Mouse (Mus musculus) frontal cortex, adult 2 months (tissue): ENCODE measurements around the gene Clec10a. TPM values are rescaled to one million over a fixed set of nuclear protein-coding genes. Genes with fewer than 3 reads are reported as not detected.

Experiments
- DNase-seq, 2 experiments: peaks; one replicate each; pipeline ENCODE4 v3.0.0; 2022; ENCODE audit warnings: low spot score in 1 of 2; ENCODE audit errors: extremely low spot score in 1 of 2
- polyA plus RNA-seq: library from polyadenylated mRNA; depleted of rRNA; stranded (reverse); fragments of >200 nt; gene quantifications from 2 replicates; pipeline ENCODE4 v1.2.3, GENCODE M21; 2012; rRNA removed

The Clec10a gene
- polyA plus RNA-seq, 1 experiment: 2.4 TPM

GRCm38 (mm10) chr11:70214856-70215209, 58.8 kb downstream of the Clec10a start:
- DNase-seq: no peak

- no peak for DNase-seq
Observed at GRCm38 (mm10) chr11:70215301-70215700, 59.3 kb downstream of the Clec10a start.

DNA sequence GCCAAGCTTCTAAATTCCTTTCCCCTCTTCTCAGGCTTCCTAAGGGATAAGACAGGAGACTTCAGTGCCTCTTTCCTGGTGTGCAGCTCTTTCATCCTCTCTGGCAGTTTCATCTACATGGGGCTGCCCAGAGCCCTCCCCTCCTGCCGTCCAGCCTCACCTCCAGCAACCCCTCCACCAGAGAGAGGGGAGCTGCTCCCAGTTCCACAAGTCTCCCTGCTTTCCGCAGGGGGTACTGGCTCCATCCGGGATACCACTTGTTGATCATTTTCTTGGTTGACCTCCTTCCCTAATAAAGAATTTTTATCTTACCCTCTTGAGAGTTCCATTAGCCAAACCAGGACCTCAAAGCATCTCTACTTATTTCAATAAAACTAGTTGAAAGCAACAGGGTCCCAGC, 60.1 kb downstream of the Clec10a start:
- DNase-seq: no peak

GRCm38 (mm10) chr11:70218039-70218438, 62.0 kb downstream of the Clec10a start:
- no peak for DNase-seq

DNA sequence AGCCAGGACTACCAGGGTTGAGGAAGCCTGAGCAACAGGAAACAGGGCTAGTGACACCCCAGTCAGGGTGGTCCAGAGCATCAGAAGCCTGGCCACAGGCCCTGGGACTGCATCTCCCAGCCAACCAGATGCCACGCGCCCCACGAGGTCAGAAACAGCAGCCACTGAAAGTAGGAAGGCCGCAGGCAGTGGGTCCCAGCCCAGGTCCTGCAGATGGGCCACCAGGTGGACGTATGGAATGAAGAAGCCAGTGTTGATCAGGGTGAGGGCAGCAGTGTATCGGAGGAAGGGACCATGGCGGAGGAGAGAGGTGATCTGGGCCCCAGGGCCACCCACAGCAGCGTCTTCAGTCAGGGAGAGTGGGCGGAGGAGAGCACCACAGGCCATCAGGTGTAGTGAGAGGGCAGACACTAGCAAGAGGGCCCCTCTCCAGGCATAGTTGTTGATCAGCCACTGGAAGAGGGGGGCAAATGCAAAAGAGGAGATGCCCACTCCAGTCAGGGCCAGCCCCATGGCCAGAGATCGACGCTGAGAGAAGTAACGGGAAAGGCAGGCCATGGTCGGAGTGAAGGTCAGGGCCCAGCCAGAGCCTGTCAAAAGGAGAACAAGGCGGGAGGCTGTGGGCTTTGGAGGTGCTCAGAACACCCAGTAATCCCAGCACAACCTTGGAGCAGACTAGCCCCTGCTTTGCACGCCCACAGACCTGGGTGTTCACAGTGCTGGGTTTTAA, 62.9 kb downstream of the Clec10a start:
- no peak for DNase-seq

DNA sequence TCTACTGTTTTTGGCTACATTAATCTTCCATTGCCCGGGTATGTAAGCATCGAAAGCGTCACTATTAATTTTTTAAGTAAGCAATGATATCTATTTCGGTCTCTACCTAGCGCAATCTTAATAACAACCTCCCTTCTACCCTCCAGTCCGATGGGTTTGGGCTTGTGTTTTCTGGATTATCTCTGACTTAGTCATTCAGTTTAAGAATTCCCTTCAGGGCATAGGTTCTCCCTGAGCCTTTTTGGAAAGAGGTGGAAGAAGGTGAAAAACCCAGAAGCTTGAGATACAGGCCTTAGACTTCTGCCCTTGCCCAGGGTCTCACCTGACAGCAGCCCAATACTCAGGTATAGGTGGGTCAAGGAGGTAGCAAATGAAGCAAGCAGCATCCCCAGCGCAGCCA, 63.9 kb downstream of the Clec10a start:
- no peak for DNase-seq

DNA sequence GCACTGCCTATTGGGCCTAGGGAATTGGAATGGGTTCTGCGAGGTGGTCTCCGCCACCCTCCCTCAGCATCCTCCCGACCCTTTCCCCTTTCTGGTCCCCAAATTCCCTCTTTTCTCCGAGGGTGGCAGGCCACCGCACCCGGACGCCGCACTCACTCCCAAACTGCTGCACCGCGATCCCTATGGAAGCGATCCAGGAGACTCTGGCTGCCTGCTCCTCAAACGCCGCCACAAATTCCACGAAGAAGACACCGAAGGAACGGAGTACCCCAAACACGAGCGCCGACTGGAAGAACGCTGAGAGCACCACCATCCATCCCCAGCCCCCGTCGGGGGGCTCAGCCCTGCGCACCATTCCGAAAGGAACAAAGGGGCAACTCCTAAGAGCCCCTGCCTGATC, 64.3 kb downstream of the Clec10a start:
- DNase-seq: no peak

Other genes starting within 250 kb of the Clec10a start
- gene Gps2, start 242.3 kb upstream of the Clec10a start, polyA plus RNA-seq: 64.6 and 69.0 TPM in 2 replicates
- gene Eif5a, start 234.2 kb upstream of the Clec10a start, polyA plus RNA-seq: 630 and 714 TPM in 2 replicates
- gene Ybx2, start 220.4 kb upstream of the Clec10a start, polyA plus RNA-seq: 20.1 and 20.6 TPM in 2 replicates
- 1.4 and 2.1 TPM in 2 replicates for gene Slc2a4, start 208.0 kb upstream of the Clec10a start, polyA plus RNA-seq
- 0.10 and 0.34 TPM in 2 replicates for gene Cldn7, start 191.4 kb upstream of the Clec10a start, polyA plus RNA-seq
- gene Ctdnep1, start 175.0 kb upstream of the Clec10a start, polyA plus RNA-seq: 117 and 133 TPM in 2 replicates
- 118 and 119 TPM in 2 replicates for gene Elp5, start 173.7 kb upstream of the Clec10a start, polyA plus RNA-seq
- gene Gabarap, start 165.1 kb upstream of the Clec10a start, polyA plus RNA-seq: 291 and 371 TPM in 2 replicates
- gene Phf23, start 160.4 kb upstream of the Clec10a start, polyA plus RNA-seq: 38.9 and 42.2 TPM in 2 replicates
- gene Dvl2, start 155.6 kb upstream of the Clec10a start, polyA plus RNA-seq: 34.9 and 35.3 TPM in 2 replicates
- gene Acadvl, start 140.8 kb upstream of the Clec10a start, polyA plus RNA-seq: 69.8 and 74.0 TPM in 2 replicates
- gene Dlg4, start 139.3 kb upstream of the Clec10a start, polyA plus RNA-seq: 697 and 762 TPM in 2 replicates
- gene Asgr1, start 102.1 kb upstream of the Clec10a start, polyA plus RNA-seq: 2.4 and 3.6 TPM in 2 replicates
- gene Asgr2, start 63.6 kb upstream of the Clec10a start, polyA plus RNA-seq: 0.18 and 0.46 TPM in 2 replicates
- gene Mgl2, start 25.9 kb upstream of the Clec10a start, polyA plus RNA-seq: 0.42 and 0.92 TPM in 2 replicates
- gene Slc16a11, start 56.6 kb downstream of the Clec10a start, polyA plus RNA-seq: 45.9 and 48.3 TPM in 2 replicates
- 5.5 and 7.7 TPM in 2 replicates for gene Slc16a13, start 64.9 kb downstream of the Clec10a start, polyA plus RNA-seq
- gene Bcl6b, start 73.6 kb downstream of the Clec10a start, polyA plus RNA-seq: 1.5 and 1.9 TPM in 2 replicates
- 73.4 and 85.4 TPM in 2 replicates for gene 0610010K14Rik, start 81.7 kb downstream of the Clec10a start, polyA plus RNA-seq
- gene Gm21988, start 83.6 kb downstream of the Clec10a start, polyA plus RNA-seq: 10.7 and 11.8 TPM in 2 replicates
- 321 and 335 TPM in 2 replicates for gene Rnasek, start 83.6 kb downstream of the Clec10a start, polyA plus RNA-seq
- 3.5 and 4.0 TPM in 2 replicates for gene Alox12, start 99.2 kb downstream of the Clec10a start, polyA plus RNA-seq
- 0.13 and 0.24 TPM in 2 replicates for gene Alox12e, start 166.4 kb downstream of the Clec10a start, polyA plus RNA-seq
- 0.26 and 0.84 TPM in 2 replicates for gene Alox15, start 195.8 kb downstream of the Clec10a start, polyA plus RNA-seq